Mouse (Mus musculus): Measurements from ENCODE around the gene Dnah17. TPM values are rescaled to one million over a fixed set of nuclear protein-coding genes. Genes with fewer than 3 reads are reported as not detected.

Dnah17 gene
- total RNA-seq, 2 experiments from 2014 or later = 0.10 to 0.17 TPM

GRCm38 (mm10) chr11:118000083-118000482 lies 130.4 kb downstream of the Dnah17 start:
- no peak for DNase-seq

GRCm38 (mm10) chr11:117999260-117999934 lies 131.0 kb downstream of the Dnah17 start:
- DNase-seq = no peak
- intact Hi-C loops (cut with DNase I) = no loop called here

More at GRCm38 (mm10) chr11:118000083-118000482, 130.4 kb downstream of the Dnah17 start:
- intact Hi-C loops (cut with DNase I) = no loop called here

- intact Hi-C loops (cut with DNase I) = no loop called here
Observed at GRCm38 (mm10) chr11:117998356-117998755, 132.1 kb downstream of the Dnah17 start.

GRCm38 (mm10) chr11:117997085-117997484 lies 133.3 kb downstream of the Dnah17 start:
- intact Hi-C loops (cut with DNase I) = no loop called here
- DNase-seq = no peak

More at GRCm38 (mm10) chr11:117998356-117998755, 132.1 kb downstream of the Dnah17 start:
- DNase-seq = no peak

- DNase-seq = no peak
- intact Hi-C loops (cut with DNase I) = no loop called here
Observed at GRCm38 (mm10) chr11:117996066-117996465, 134.4 kb downstream of the Dnah17 start.

- intact Hi-C loops (cut with DNase I) = no loop called here
- no peak for DNase-seq
Observed at GRCm38 (mm10) chr11:117995661-117996060, 134.8 kb downstream of the Dnah17 start.

- intact Hi-C loops (cut with DNase I) = no loop called here
- no peak for DNase-seq
Observed at GRCm38 (mm10) chr11:117995255-117995654, 135.2 kb downstream of the Dnah17 start.

- intact Hi-C loops (cut with DNase I) = no loop called here
- DNase-seq = peak in 1 of 2 experiments; percentile 50
Observed at GRCm38 (mm10) chr11:117994250-117995057, 136.0 kb downstream of the Dnah17 start.

- intact Hi-C loops (cut with DNase I) = no loop called here
Observed at GRCm38 (mm10) chr11:117993190-117994175, 137.0 kb downstream of the Dnah17 start.

GRCm38 (mm10) chr11:117991502-117992470 lies 138.6 kb downstream of the Dnah17 start:
- intact Hi-C loops (cut with DNase I) = no loop called here
- DNase-seq = peak in 1 of 2 experiments; percentile 38

More at GRCm38 (mm10) chr11:117993190-117994175, 137.0 kb downstream of the Dnah17 start:
- no peak for DNase-seq

- no peak for DNase-seq
- intact Hi-C loops (cut with DNase I) = no loop called here
Observed at GRCm38 (mm10) chr11:117989926-117990325, 140.5 kb downstream of the Dnah17 start.

GRCm38 (mm10) chr11:117989241-117989640 lies 141.2 kb downstream of the Dnah17 start:
- no peak for DNase-seq
- intact Hi-C loops (cut with DNase I) = no loop called here

GRCm38 (mm10) chr11:117987968-117988367 lies 142.5 kb downstream of the Dnah17 start:
- no peak for DNase-seq
- intact Hi-C loops (cut with DNase I) = no loop called here

- intact Hi-C loops (cut with DNase I) = no loop called here
- DNase-seq = no peak
Observed at GRCm38 (mm10) chr11:117987032-117987451, 143.4 kb downstream of the Dnah17 start.

GRCm38 (mm10) chr11:117986126-117987031 lies 144.1 kb downstream of the Dnah17 start, which contains the start of gene Pgs1:
TSS of gene Pgs1 (plus strand) at chr11:117986292.
- intact Hi-C loops (cut with DNase I) = no loop called here
- peak; percentile 96 for DNase-seq

- no peak for DNase-seq
- intact Hi-C loops (cut with DNase I) = loop anchor here (2.0 kb wide), 1 partner anchor 13 kb away; the partner anchor contains the start of gene Socs3
Observed at GRCm38 (mm10) chr11:117983770-117984169, 146.7 kb downstream of the Dnah17 start.

GRCm38 (mm10) chr11:117982426-117982825 lies 148.0 kb downstream of the Dnah17 start:
- DNase-seq = no peak
- intact Hi-C loops (cut with DNase I) = no loop called here

- intact Hi-C loops (cut with DNase I) = no loop called here
- no peak for DNase-seq
Observed at GRCm38 (mm10) chr11:117979388-117979787, 151.0 kb downstream of the Dnah17 start.

Data from heart, postnatal 14 days (tissue).